Mouse (Mus musculus): ENCODE measurements at regions not wholly inside any gene's neighbourhood (a gene's known extent, or its start where the extent isn't known, plus 50 kb on each side); places are given as distances from the start of the nearest gene placed in this dataset.

- no peaks in the 10 kb centered on the region for H3K36me3 ChIP-seq (ENCODE audit: control insufficient read depth in 1 of 2, insufficient read depth in 2 of 2, low read length in 2 of 2)
- no peak overlapping the region for H3K9ac ChIP-seq (ENCODE audit: control insufficient read depth, low read depth, low read length, poor library complexity, severe bottlenecking)
- H3K9me3 ChIP-seq (replicated peaks; ENCODE audit: insufficient read depth, low read length) = no peaks in the 10 kb centered on the region
- TF ChIP-seq MAZ (IDR thresholded peaks at IDR 0.05; ENCODE audit: low read depth, low read length) = no peak
- TF ChIP-seq NRF1 (IDR thresholded peaks at IDR 0.05; ENCODE audit: insufficient read depth, low read depth, low read length, poor library complexity, severe bottlenecking) = no peak
- no peak overlapping the region for H3K4me3 ChIP-seq (ENCODE audit: control insufficient read depth in 1 of 2, insufficient read depth in 1 of 2, low read depth in 2 of 2, low read length in 2 of 2)
- no peaks in the 10 kb centered on the region for H3K79me2 ChIP-seq (ENCODE audit: control insufficient read depth, insufficient read depth, low read length, poor library complexity)
- no peak for DNase-seq (ENCODE audit: low read depth, low spot score)
- no peak overlapping the region for H3K27ac ChIP-seq (ENCODE audit: control insufficient read depth, low read depth, low read length)
- H3K27me3 ChIP-seq (ENCODE audit: control insufficient read depth in 1 of 2, insufficient read depth in 2 of 2, low read length in 2 of 2) = no peaks in the 10 kb centered on the region
- H3K4me1 ChIP-seq (ENCODE audit: control insufficient read depth in 1 of 2, insufficient read depth in 2 of 2, low read length in 2 of 2) = no peaks in the 10 kb centered on the region
These were observed 162.6 kb upstream of the Arg1 start for GRCm38 (mm10) chr10:25089705-25090386.

DNA sequence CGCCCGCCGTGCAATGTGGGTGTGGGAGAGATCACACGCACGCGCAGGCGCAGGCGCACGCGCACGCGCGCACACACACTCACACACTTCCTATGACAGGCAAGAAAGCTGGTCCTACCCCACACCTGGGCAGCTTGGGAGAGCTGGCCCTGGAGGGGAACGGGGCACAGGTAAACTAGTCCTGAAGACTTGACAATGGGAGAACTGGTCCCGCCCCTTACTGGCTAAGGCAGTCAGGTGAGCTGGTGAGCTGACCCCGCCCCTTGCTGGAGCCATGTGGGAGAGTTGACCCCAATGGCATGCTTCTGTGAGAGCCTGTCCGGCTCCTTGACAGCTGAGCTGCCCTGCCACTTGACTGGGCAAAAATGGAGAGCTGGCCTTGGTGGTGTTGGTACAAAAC, 159.5 kb upstream of the Arg1 start:
- H3K27me3 ChIP-seq (ENCODE audit: control insufficient read depth in 1 of 2, insufficient read depth in 2 of 2, low read length in 2 of 2) = no peaks in the 10 kb centered on the region
- TF ChIP-seq TAL1 (IDR thresholded peaks at IDR 0.05; ENCODE audit: low read length) (no peak), ELF1 (IDR thresholded peaks at IDR 0.05; ENCODE audit: low read depth, low read length) (no peak), NRF1 (IDR thresholded peaks at IDR 0.05; ENCODE audit: insufficient read depth, low read depth, low read length, poor library complexity, severe bottlenecking) (no peak), CTCF (IDR thresholded peaks at IDR 0.05 in 2 of 3, conservative IDR thresholded peaks at IDR 0.05 in 1 of 3; ENCODE audit: control insufficient read depth in 1 of 3, insufficient read depth in 1 of 3, low read depth in 2 of 3, low read length in 3 of 3, poor library complexity in 1 of 3, severe bottlenecking in 1 of 3) (no peak), MYC (IDR thresholded peaks at IDR 0.05; ENCODE audit: low read depth, low read length) (no peak), TCF12 (IDR thresholded peaks at IDR 0.05; ENCODE audit: low read depth, low read length) (no peak), MYB (IDR thresholded peaks at IDR 0.05; ENCODE audit: low read depth, low read length) (no peak), UBTF (IDR thresholded peaks at IDR 0.05; ENCODE audit: borderline replicate concordance, insufficient read depth, low read depth, low read length) (no peak), SIN3A (IDR thresholded peaks at IDR 0.05; ENCODE audit: low read length) (no peak), CHD2 (IDR thresholded peaks at IDR 0.05; ENCODE audit: low read length) (no peak), KAT2A (conservative IDR thresholded peaks at IDR 0.05; ENCODE audit: low read depth, low read length) (no peak), POLR2A (IDR thresholded peaks at IDR 0.05; ENCODE audit: control insufficient read depth in 1 of 2, insufficient read depth in 1 of 2, low read depth in 1 of 2, low read length in 2 of 2, poor library complexity in 1 of 2) (no peak), ZMIZ1 (IDR thresholded peaks at IDR 0.05; ENCODE audit: low read depth, low read length) (no peak)
- no peak for DNase-seq (ENCODE audit: low read depth, low spot score)

GRCm38 (mm10) chr10:25082930-25083329, 155.6 kb upstream of the Arg1 start:
- no peaks in the 10 kb centered on the region for H3K27me3 ChIP-seq (ENCODE audit: control insufficient read depth in 1 of 2, insufficient read depth in 2 of 2, low read length in 2 of 2)
- H3K9me3 ChIP-seq (replicated peaks; ENCODE audit: insufficient read depth, low read length) = no peaks in the 10 kb centered on the region
- TF ChIP-seq TCF12 (IDR thresholded peaks at IDR 0.05; ENCODE audit: low read depth, low read length) = no peak
- no peak for TF ChIP-seq ELF1 (IDR thresholded peaks at IDR 0.05; ENCODE audit: low read depth, low read length)
- TF ChIP-seq TBP (IDR thresholded peaks at IDR 0.05; ENCODE audit: low read depth, low read length) = no peak
- no peak for TF ChIP-seq TAL1 (IDR thresholded peaks at IDR 0.05; ENCODE audit: low read length)
- TF ChIP-seq E2F4 (IDR thresholded peaks at IDR 0.05; ENCODE audit: borderline replicate concordance, low read depth, low read length) = no peak
- no peak for TF ChIP-seq MYC (IDR thresholded peaks at IDR 0.05; ENCODE audit: low read depth, low read length)
- TF ChIP-seq ZNF384 (IDR thresholded peaks at IDR 0.05; ENCODE audit: low read depth, low read length) = no peak
- no peak for TF ChIP-seq POLR2A (IDR thresholded peaks at IDR 0.05; ENCODE audit: control insufficient read depth in 1 of 2, insufficient read depth in 1 of 2, low read depth in 1 of 2, low read length in 2 of 2, poor library complexity in 1 of 2)
- TF ChIP-seq KAT2A (conservative IDR thresholded peaks at IDR 0.05; ENCODE audit: low read depth, low read length) = no peak
- no peak for TF ChIP-seq UBTF (IDR thresholded peaks at IDR 0.05; ENCODE audit: borderline replicate concordance, insufficient read depth, low read depth, low read length)
- no peak for TF ChIP-seq POLR2AphosphoS2 (IDR thresholded peaks at IDR 0.05; ENCODE audit: low read length)
- TF ChIP-seq MAZ (IDR thresholded peaks at IDR 0.05; ENCODE audit: low read depth, low read length) = no peak
- no peak for TF ChIP-seq GABPA (IDR thresholded peaks at IDR 0.05; ENCODE audit: low read depth, low read length)
- no peak for TF ChIP-seq GATA1 (IDR thresholded peaks at IDR 0.05; ENCODE audit: low read depth, low read length)
- no peak for TF ChIP-seq MYB (IDR thresholded peaks at IDR 0.05; ENCODE audit: low read depth, low read length)
- no peak for TF ChIP-seq HCFC1 (IDR thresholded peaks at IDR 0.05; ENCODE audit: low read depth, low read length)
- TF ChIP-seq USF2 (IDR thresholded peaks at IDR 0.05; ENCODE audit: borderline replicate concordance in 1 of 2, insufficient read depth in 1 of 2, low read depth in 1 of 2, low read length in 2 of 2) = no peak
- TF ChIP-seq USF1 (IDR thresholded peaks at IDR 0.05; ENCODE audit: low read depth, low read length) = no peak
- H3K4me1 ChIP-seq (ENCODE audit: control insufficient read depth in 1 of 2, insufficient read depth in 2 of 2, low read length in 2 of 2) = no peaks in the 10 kb centered on the region
- no peak overlapping the region for H3K9ac ChIP-seq (ENCODE audit: control insufficient read depth, low read depth, low read length, poor library complexity, severe bottlenecking)
- no peaks in the 10 kb centered on the region for H3K79me2 ChIP-seq (ENCODE audit: control insufficient read depth, insufficient read depth, low read length, poor library complexity)
- no peak overlapping the region for H3K4me3 ChIP-seq (ENCODE audit: control insufficient read depth in 1 of 2, insufficient read depth in 1 of 2, low read depth in 2 of 2, low read length in 2 of 2)
- no peak for DNase-seq (ENCODE audit: low read depth, low spot score)
- no peaks in the 10 kb centered on the region for H3K36me3 ChIP-seq (ENCODE audit: control insufficient read depth in 1 of 2, insufficient read depth in 2 of 2, low read length in 2 of 2)
- H3K27ac ChIP-seq (ENCODE audit: control insufficient read depth, low read depth, low read length) = no peak overlapping the region

More for the DNA sequence above, 159.5 kb upstream of the Arg1 start:
- no peaks in the 10 kb centered on the region for H3K36me3 ChIP-seq (ENCODE audit: control insufficient read depth in 1 of 2, insufficient read depth in 2 of 2, low read length in 2 of 2)
- H3K27ac ChIP-seq (ENCODE audit: control insufficient read depth, low read depth, low read length) = no peak overlapping the region
- no peaks in the 10 kb centered on the region for H3K79me2 ChIP-seq (ENCODE audit: control insufficient read depth, insufficient read depth, low read length, poor library complexity)
- no peak overlapping the region for H3K4me3 ChIP-seq (ENCODE audit: control insufficient read depth in 1 of 2, insufficient read depth in 1 of 2, low read depth in 2 of 2, low read length in 2 of 2)
- H3K4me1 ChIP-seq (ENCODE audit: control insufficient read depth in 1 of 2, insufficient read depth in 2 of 2, low read length in 2 of 2) = no peaks in the 10 kb centered on the region
- H3K9me3 ChIP-seq (replicated peaks; ENCODE audit: insufficient read depth, low read length) = no peaks in the 10 kb centered on the region
- no peak overlapping the region for H3K9ac ChIP-seq (ENCODE audit: control insufficient read depth, low read depth, low read length, poor library complexity, severe bottlenecking)
